Mouse (Mus musculus): ENCODE results near the gene BC051142. TPM values are rescaled to one million over a fixed set of nuclear protein-coding genes. Genes with fewer than 3 reads are reported as not detected.

BC051142 gene
- polyA plus RNA-seq, 1 experiment from 2014 or later, result not detected

- Histone ChIP-seq H3K36me3 (ENCODE audit: control insufficient read depth, insufficient read depth) (no peaks in the 10 kb centered on the region), H3K9me3 (replicated peaks; ENCODE audit: control insufficient read depth, low read length) (no peaks in the 10 kb centered on the region), H3K9ac (ENCODE audit: low read length) (no peak overlapping the region), H3K4me3 (ENCODE audit: low read length) (no peak overlapping the region), H3K4me1 (ENCODE audit: control insufficient read depth, insufficient read depth, low read length) (no peaks in the 10 kb centered on the region), H3K27ac (ENCODE audit: low read length) (no peak overlapping the region), H3K4me2 (ENCODE audit: low read depth, low read length) (no peak overlapping the region), H3K27me3 (ENCODE audit: control insufficient read depth, insufficient read depth, low read length) (0 out of 2 replicates have a peak, but pooled peaks cover 2% of the 10 kb centered on the region)
- no peak for ATAC-seq (replicated peaks; ENCODE audit: extremely low read depth, insufficient read depth, low FRiP score)
- WGBS, result 73% methylated on average over 6 of the region's 6 CpGs
Observed at GRCm38 (mm10) chr17:34373055-34373709, 25.4 kb upstream of the BC051142 start.

DNA sequence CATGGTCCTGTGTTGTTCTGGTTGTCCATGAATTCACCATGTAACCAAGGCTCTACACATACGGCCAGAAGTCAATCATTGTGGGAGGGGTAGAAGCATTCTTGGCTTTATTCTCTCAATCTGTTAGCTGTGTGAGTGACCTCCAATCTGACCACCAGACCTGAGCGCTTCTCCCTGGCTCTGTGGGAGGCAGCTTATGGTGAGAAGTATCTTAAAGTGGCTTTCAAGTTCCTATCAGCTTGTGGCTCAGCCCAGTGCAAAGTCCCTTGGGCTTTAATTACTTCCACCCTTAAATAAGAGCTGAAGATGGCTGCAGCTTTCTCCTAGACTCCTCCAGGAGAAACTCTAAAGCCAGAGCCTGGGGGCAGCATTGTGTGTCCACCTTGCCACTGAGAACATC, 21.8 kb upstream of the BC051142 start, which contains the start of gene Btnl1:
TSS of gene Btnl1 (plus strand) at position 286 of the 400 bp plus-strand sequence.
- no peak for ATAC-seq (replicated peaks; ENCODE audit: extremely low read depth, insufficient read depth, low FRiP score)
- 68% methylated on average over 2 of the region's 2 CpGs for WGBS

DNA sequence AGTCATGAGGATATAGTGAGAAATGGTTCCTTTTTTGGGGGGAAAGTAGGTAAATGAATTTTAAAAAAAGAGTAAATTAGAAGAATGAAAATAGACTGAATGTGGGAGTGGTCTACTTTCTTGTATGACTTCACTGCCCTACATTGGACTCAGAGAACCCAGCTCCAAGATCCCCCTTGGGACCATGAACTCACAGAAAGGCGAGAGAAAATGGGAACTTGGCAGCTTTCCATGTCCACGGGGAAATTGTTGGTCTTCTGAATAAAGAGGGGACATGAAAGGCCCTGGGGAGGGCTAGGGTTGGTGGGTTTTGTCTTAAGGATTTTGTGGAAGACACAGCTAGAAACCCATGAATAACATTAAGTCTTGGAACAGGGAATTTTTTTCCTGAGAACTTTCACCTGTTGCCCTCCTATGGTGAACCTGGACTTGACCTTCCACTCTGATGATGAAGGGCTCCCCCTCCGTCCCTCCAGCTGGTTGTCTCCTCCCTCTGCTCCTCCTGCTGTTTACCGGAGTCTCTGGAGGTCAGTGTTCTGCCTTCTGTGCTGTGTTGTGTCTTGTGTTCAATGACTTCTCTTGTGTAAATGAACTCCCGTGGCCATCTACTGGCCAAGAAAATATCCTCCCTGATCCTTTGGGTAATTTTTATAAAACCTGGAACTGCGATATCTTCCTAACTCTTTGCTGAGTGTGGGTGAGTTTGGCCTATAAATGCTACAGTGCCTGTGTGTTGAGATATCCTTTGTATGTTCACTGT, 21.0 kb upstream of the BC051142 start:
- WGBS, result 48% methylated on average over 6 of the region's 6 CpGs
- Histone ChIP-seq H3K9ac (ENCODE audit: low read length) (no peak overlapping the region), H3K9me3 (replicated peaks; ENCODE audit: control insufficient read depth, low read length) (no peaks in the 10 kb centered on the region)

More for the DNA sequence above, 21.8 kb upstream of the BC051142 start, which contains the start of gene Btnl1:
- Histone ChIP-seq H3K36me3 (ENCODE audit: control insufficient read depth, insufficient read depth) (no peaks in the 10 kb centered on the region), H3K4me3 (ENCODE audit: low read length) (no peak within 1 kb of the TSS), H3K4me1 (ENCODE audit: control insufficient read depth, insufficient read depth, low read length) (no peaks in the 10 kb centered on the region), H3K9me3 (replicated peaks; ENCODE audit: control insufficient read depth, low read length) (no peaks in the 10 kb centered on the region), H3K27me3 (ENCODE audit: control insufficient read depth, insufficient read depth, low read length) (no peaks in the 10 kb centered on the region), H3K4me2 (ENCODE audit: low read depth, low read length) (no peak within 1 kb of the TSS), H3K27ac (ENCODE audit: low read length) (no peak within 1 kb of the TSS), H3K9ac (ENCODE audit: low read length) (no peak within 1 kb of the TSS)

GRCm38 (mm10) chr17:34378716-34379115, 19.9 kb upstream of the BC051142 start:
- H3K4me2 ChIP-seq (ENCODE audit: low read depth, low read length), result no peak overlapping the region
- H3K4me3 ChIP-seq (ENCODE audit: low read length), result no peak overlapping the region
- no peak overlapping the region for H3K27ac ChIP-seq (ENCODE audit: low read length)
- ATAC-seq (replicated peaks; ENCODE audit: extremely low read depth, insufficient read depth, low FRiP score), result no peak
- no peaks in the 10 kb centered on the region for H3K36me3 ChIP-seq (ENCODE audit: control insufficient read depth, insufficient read depth)
- no peaks in the 10 kb centered on the region for H3K9me3 ChIP-seq (replicated peaks; ENCODE audit: control insufficient read depth, low read length)
- no peaks in the 10 kb centered on the region for H3K27me3 ChIP-seq (ENCODE audit: control insufficient read depth, insufficient read depth, low read length)
- no peaks in the 10 kb centered on the region for H3K4me1 ChIP-seq (ENCODE audit: control insufficient read depth, insufficient read depth, low read length)
- no peak overlapping the region for H3K9ac ChIP-seq (ENCODE audit: low read length)
- WGBS, result 54% methylated on average over 2 of the region's 2 CpGs

More for the DNA sequence above, 21.0 kb upstream of the BC051142 start:
- H3K4me3 ChIP-seq (ENCODE audit: low read length), result no peak overlapping the region
- H3K4me1 ChIP-seq (ENCODE audit: control insufficient read depth, insufficient read depth, low read length), result no peaks in the 10 kb centered on the region
- no peak overlapping the region for H3K4me2 ChIP-seq (ENCODE audit: low read depth, low read length)
- H3K27ac ChIP-seq (ENCODE audit: low read length), result no peak overlapping the region
- no peak for ATAC-seq (replicated peaks; ENCODE audit: extremely low read depth, insufficient read depth, low FRiP score)
- H3K36me3 ChIP-seq (ENCODE audit: control insufficient read depth, insufficient read depth), result no peaks in the 10 kb centered on the region
- H3K27me3 ChIP-seq (ENCODE audit: control insufficient read depth, insufficient read depth, low read length), result no peaks in the 10 kb centered on the region

GRCm38 (mm10) chr17:34379451-34379850, 19.2 kb upstream of the BC051142 start:
- H3K4me2 ChIP-seq (ENCODE audit: low read depth, low read length), result no peak overlapping the region
- H3K36me3 ChIP-seq (ENCODE audit: control insufficient read depth, insufficient read depth), result no peaks in the 10 kb centered on the region
- no peaks in the 10 kb centered on the region for H3K9me3 ChIP-seq (replicated peaks; ENCODE audit: control insufficient read depth, low read length)
- no peak for ATAC-seq (replicated peaks; ENCODE audit: extremely low read depth, insufficient read depth, low FRiP score)
- no peak overlapping the region for H3K4me3 ChIP-seq (ENCODE audit: low read length)
- H3K27me3 ChIP-seq (ENCODE audit: control insufficient read depth, insufficient read depth, low read length), result no peaks in the 10 kb centered on the region
- no peak overlapping the region for H3K27ac ChIP-seq (ENCODE audit: low read length)
- WGBS, result 86% methylated on average over 7 of the region's 7 CpGs
- no peak overlapping the region for H3K9ac ChIP-seq (ENCODE audit: low read length)
- no peaks in the 10 kb centered on the region for H3K4me1 ChIP-seq (ENCODE audit: control insufficient read depth, insufficient read depth, low read length)

GRCm38 (mm10) chr17:34381876-34382275, 16.7 kb upstream of the BC051142 start:
- no peaks in the 10 kb centered on the region for H3K9me3 ChIP-seq (replicated peaks; ENCODE audit: control insufficient read depth, low read length)
- no peaks in the 10 kb centered on the region for H3K4me1 ChIP-seq (ENCODE audit: control insufficient read depth, insufficient read depth, low read length)
- WGBS, result 68% methylated on average over 11 of the region's 11 CpGs
- no peak overlapping the region for H3K4me3 ChIP-seq (ENCODE audit: low read length)
- H3K36me3 ChIP-seq (ENCODE audit: control insufficient read depth, insufficient read depth), result no peaks in the 10 kb centered on the region
- no peak for ATAC-seq (replicated peaks; ENCODE audit: extremely low read depth, insufficient read depth, low FRiP score)
- no peaks in the 10 kb centered on the region for H3K27me3 ChIP-seq (ENCODE audit: control insufficient read depth, insufficient read depth, low read length)
- H3K9ac ChIP-seq (ENCODE audit: low read length), result no peak overlapping the region
- no peak overlapping the region for H3K4me2 ChIP-seq (ENCODE audit: low read depth, low read length)
- no peak overlapping the region for H3K27ac ChIP-seq (ENCODE audit: low read length)

GRCm38 (mm10) chr17:34383212-34383611, 15.4 kb upstream of the BC051142 start:
- Histone ChIP-seq H3K9ac (ENCODE audit: low read length) (no peak overlapping the region), H3K27me3 (ENCODE audit: control insufficient read depth, insufficient read depth, low read length) (no peaks in the 10 kb centered on the region), H3K27ac (ENCODE audit: low read length) (no peak overlapping the region), H3K4me2 (ENCODE audit: low read depth, low read length) (no peak overlapping the region), H3K36me3 (ENCODE audit: control insufficient read depth, insufficient read depth) (no peaks in the 10 kb centered on the region), H3K4me3 (ENCODE audit: low read length) (no peak overlapping the region), H3K4me1 (ENCODE audit: control insufficient read depth, insufficient read depth, low read length) (no peaks in the 10 kb centered on the region), H3K9me3 (replicated peaks; ENCODE audit: control insufficient read depth, low read length) (no peaks in the 10 kb centered on the region)
- no peak for ATAC-seq (replicated peaks; ENCODE audit: extremely low read depth, insufficient read depth, low FRiP score)
- WGBS, result 65% methylated on average over 7 of the region's 7 CpGs

DNA sequence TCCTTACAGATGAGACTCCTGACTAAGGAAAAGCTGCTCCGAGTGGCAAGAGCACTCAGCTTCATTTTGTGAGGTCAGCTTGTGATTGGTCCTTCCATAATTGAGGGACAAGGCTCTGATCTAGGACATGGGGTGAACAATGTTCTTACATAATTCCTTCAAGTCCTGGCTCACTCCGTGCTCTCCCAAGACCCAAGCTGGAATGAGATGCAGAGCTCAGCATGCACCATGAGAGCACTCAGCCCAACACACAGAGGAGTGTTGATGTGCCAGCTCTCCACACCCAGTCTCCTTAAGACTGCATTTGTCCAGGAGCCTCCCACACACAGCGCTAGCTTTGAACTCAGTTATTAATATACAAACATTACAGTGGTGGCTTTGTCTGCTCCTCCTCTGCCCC, 13.9 kb upstream of the BC051142 start:
- Histone ChIP-seq H3K9me3 (replicated peaks; ENCODE audit: control insufficient read depth, low read length) (no peaks in the 10 kb centered on the region), H3K9ac (ENCODE audit: low read length) (no peak overlapping the region), H3K27me3 (ENCODE audit: control insufficient read depth, insufficient read depth, low read length) (no peaks in the 10 kb centered on the region), H3K4me3 (ENCODE audit: low read length) (no peak overlapping the region), H3K4me2 (ENCODE audit: low read depth, low read length) (no peak overlapping the region), H3K36me3 (ENCODE audit: control insufficient read depth, insufficient read depth) (no peaks in the 10 kb centered on the region), H3K4me1 (ENCODE audit: control insufficient read depth, insufficient read depth, low read length) (no peaks in the 10 kb centered on the region), H3K27ac (ENCODE audit: low read length) (no peak overlapping the region)
- WGBS, result 60% methylated on average over 3 of the region's 3 CpGs
- no peak for ATAC-seq (replicated peaks; ENCODE audit: extremely low read depth, insufficient read depth, low FRiP score)

GRCm38 (mm10) chr17:34386656-34387055, 12.0 kb upstream of the BC051142 start:
- no peak overlapping the region for H3K27ac ChIP-seq (ENCODE audit: low read length)
- 67% methylated on average over 2 of the region's 2 CpGs for WGBS
- no peaks in the 10 kb centered on the region for H3K4me1 ChIP-seq (ENCODE audit: control insufficient read depth, insufficient read depth, low read length)
- no peak overlapping the region for H3K9ac ChIP-seq (ENCODE audit: low read length)
- H3K4me2 ChIP-seq (ENCODE audit: low read depth, low read length), result no peak overlapping the region
- H3K36me3 ChIP-seq (ENCODE audit: control insufficient read depth, insufficient read depth), result no peaks in the 10 kb centered on the region
- peaks cover 4% of the 10 kb centered on the region; the same call in 1 of the 2 replicates for H3K27me3 ChIP-seq (ENCODE audit: control insufficient read depth, insufficient read depth, low read length)
- H3K9me3 ChIP-seq (replicated peaks; ENCODE audit: control insufficient read depth, low read length), result no peaks in the 10 kb centered on the region
- H3K4me3 ChIP-seq (ENCODE audit: low read length), result no peak overlapping the region
- ATAC-seq (replicated peaks; ENCODE audit: extremely low read depth, insufficient read depth, low FRiP score), result no peak
